Mouse (Mus musculus) right cerebral cortex, adult 18-20 months (tissue): Measurements from ENCODE around the gene Twist1.

Source experiments
- DNase-seq: peaks from one replicate; pipeline ENCODE4 v3.0.0; 2022; ENCODE audit warnings: mixed read lengths

Twist1 gene

DNA sequence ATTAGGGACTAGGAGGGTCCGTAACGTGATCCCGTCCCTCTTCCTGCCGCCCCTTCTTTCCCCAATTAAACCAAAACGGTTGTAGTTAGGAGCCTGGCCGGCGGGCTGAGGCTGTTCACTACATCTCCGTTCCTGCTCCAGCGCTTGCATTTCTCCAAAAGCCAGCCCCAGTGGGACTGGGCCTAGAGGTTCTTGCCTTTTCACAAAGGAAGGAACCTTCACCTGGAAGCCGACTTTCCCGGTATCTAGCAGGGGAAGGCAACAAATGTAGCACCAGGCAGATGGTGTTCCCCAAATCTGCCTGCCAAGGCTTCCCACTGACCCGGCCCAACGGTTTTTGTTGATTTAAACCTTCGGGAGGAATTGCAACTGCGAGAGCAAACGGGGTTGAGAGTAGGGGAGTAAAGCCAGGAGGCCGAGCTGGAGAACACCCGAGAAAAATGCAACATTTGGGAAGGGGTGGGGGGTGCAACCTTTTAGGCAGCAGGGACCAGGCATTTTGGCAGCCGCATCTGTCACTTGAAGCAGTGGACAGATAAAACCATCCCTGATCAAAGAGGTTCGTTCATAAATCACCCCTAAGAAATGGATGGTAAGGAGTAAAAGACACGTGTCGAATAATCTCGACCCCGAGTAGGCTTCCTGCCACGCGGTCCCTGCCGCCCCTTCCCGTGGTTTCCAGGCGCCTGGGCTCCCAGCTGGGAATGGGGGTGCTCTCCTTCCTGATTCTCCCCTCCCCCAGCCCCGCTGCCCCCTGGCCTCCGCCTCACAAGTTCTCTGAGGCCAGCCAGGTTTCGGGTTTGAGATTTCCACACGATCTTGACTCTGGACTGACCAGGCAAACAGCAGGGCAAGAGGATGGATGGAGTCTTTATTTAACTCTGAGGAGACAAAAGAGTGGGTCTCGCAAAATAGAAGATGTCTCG, 9.3 kb downstream of the Twist1 start:
- DNase-seq = no peak

DNA sequence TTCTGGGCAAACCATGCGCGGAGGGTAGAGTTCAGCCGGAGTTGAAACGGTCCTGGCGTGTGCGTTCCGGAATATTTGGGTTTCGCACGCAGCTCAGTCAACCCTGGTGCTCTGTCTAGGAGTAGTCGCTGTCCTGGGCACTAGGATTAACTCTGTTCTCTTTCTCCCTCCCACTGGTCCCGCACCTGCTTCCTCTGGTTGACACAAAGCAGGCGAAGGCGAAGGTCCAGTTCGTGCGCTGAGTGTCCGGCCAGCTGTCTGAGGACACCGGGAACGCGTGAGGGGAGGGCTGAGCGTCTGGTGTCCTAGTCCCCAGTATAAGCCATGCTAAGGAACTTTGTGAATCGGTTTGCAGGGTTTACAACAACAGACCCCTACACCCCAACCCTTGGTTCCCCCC, 10.0 kb downstream of the Twist1 start:
- DNase-seq = no peak

DNA sequence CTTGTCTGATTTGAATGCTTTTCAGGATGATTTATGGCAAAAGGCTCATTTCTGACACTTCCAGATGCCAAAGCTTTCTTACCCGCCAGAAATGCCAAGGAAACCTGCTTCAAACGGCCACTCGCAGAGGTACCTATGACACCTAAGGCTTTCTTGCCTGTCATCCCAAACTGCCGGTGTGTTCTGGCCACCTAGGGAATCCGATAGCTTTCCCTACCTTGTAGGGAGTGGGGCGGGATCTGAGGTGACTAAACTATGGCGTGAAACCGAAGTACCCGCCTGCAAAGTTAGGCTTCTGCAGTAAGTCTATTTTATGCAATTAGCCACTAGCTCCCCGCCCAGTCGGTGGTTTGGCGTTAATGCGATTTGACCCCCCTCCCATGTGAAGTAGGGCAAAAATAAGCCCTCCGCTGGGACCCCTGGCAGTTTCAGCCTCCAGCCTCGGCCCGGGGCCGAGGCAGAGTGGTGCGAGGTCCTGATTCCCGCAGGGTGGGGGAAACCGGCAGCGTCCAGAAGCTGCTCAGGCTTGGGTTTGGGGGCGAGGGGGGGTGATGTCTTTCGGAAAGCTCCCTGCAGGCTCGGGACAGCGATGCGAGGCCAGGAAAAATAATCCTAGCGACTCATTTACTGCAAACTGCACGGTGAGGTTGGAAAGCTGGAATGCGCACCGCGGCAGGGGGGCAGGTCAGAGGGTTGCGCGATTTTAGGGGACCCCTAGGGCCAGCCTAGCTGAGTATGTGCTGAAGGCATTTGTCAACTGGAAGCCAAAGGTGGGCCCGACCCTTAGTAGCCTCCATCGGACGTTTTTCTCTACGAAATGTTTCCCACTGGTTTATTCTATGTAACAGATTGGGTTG, 10.8 kb downstream of the Twist1 start:
- no peak for DNase-seq

DNA sequence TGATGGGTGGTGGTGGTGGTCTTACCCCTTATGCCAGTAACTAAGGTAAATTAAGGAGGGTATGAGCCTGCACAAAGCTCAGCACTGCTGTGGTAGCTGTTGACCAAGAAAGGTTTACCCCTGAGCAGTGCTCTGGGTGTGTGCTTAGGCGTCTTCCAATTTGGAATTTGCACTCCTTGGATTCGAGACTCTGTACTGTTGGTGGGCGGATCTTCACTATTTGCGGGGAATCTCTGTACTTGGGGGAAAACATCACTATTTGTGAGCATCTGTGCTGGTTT, 11.4 kb downstream of the Twist1 start:
- no peak for DNase-seq

DNA sequence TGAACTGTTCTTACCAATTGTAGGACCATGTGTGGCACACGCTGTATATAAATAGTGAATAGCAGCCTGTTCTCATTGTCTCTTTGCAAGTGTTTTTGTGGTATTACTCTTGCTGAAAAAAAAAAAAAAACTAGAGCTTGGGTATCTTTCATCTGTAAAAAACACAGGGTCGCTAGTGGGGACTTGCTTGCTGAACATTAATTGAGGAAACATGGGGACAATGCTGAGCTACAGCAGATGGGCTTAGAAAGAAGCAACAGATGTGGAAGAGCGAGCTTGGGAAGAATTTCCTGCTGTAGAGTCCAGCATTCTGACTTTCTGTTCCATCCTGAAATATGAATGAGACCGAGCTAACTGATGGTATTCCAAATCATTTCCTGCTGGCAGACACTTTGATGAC, 22.7 kb downstream of the Twist1 start:
- no peak for DNase-seq

DNA sequence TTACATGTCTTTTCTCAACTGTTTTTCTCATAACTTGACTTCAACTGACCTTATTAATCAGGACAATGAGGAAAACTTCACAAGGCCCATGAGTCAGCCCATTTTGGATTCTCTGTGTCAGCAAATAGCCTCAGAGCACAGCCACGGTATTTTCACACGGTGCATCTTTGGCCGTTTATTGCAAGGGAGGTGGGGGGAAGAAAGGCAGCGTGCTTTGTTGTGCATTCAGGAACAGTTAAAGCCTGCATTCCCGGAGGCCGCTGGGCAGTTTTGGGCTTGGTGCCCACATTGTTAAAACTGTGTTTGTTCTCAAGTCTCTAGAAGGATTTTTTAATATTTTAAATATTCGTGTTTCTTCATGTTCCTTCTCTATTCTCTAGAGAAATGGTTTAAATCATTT, 24.0 kb downstream of the Twist1 start:
- no peak for DNase-seq

DNA sequence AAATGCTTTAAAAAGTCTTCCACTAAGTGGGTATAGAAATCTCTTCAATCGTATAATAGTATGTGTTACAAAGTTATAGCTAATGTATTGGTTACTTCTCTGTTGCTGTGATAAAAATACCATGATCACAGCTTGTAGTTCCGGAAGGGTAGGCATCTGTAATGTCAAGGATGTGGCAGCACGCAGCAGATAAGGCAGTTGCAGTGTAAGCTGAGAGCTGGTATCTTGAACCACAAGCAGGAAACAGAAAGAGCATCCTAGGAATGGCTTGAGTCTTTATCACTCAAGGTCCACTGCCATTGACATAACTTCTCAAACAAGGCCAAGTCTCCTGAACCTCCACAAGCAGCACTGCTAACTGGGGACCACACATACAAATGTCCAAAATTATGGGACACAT, 35.7 kb downstream of the Twist1 start:
- no peak for DNase-seq
